Mouse (Mus musculus) megakaryocyte, embryonic 14.5 days (primary cell): Measurements from ENCODE around the gene Tpra1.

Experiments
- FLI1 ChIP-seq: IDR thresholded peaks from 2 replicates; pipeline ENCODE4 v1.6.1; 2012; ENCODE audit warnings: low read length, inconsistent platforms, mixed read lengths
- GATA1 ChIP-seq: IDR thresholded peaks from 3 replicates; pipeline ENCODE4 v1.6.1; 2012; ENCODE audit warnings: mixed read lengths, low read length, inconsistent platforms, borderline replicate concordance

GRCm38 (mm10) chr6:88946442-88946841, 44.4 kb downstream of the Tpra1 start:
- no peak for TF ChIP-seq FLI1
- TF ChIP-seq GATA1, result no peak
